Mouse (Mus musculus) retina, adult 2 months (tissue): Measurements from ENCODE around the gene Grb14.

Experiments used
- DNase-seq: peaks from one replicate; pipeline ENCODE4 v3.0.0-alpha.2; 2012; ENCODE audit warnings: low read depth, low spot score

The Grb14 gene

GRCm38 (mm10) chr2:65024887-65025286, at the start of gene Grb14:
Grb14 (minus strand) TSS chr2:65024987.
- DNase-seq, result no peak

GRCm38 (mm10) chr2:65072205-65072604, 47.4 kb upstream of the Grb14 start:
- DNase-seq, result no peak

GRCm38 (mm10) chr2:65053764-65054163, 29.0 kb upstream of the Grb14 start:
- DNase-seq, result no peak

- no peak for DNase-seq
These were observed 27.6 kb upstream of the Grb14 start for GRCm38 (mm10) chr2:65052191-65053012.

- DNase-seq, result no peak
These were observed 26.0 kb upstream of the Grb14 start for GRCm38 (mm10) chr2:65050776-65051175.

GRCm38 (mm10) chr2:65048234-65049017, 23.6 kb upstream of the Grb14 start:
- DNase-seq, result no peak

GRCm38 (mm10) chr2:65038164-65038563, 13.4 kb upstream of the Grb14 start:
- DNase-seq, result no peak

GRCm38 (mm10) chr2:65037546-65037945, 12.8 kb upstream of the Grb14 start:
- DNase-seq, result no peak

GRCm38 (mm10) chr2:65022363-65023240, 2.2 kb downstream of the Grb14 start:
- DNase-seq, result no peak

- DNase-seq, result no peak
These were observed 3.0 kb downstream of the Grb14 start for GRCm38 (mm10) chr2:65021691-65022362.

- DNase-seq, result no peak
These were observed 7.4 kb downstream of the Grb14 start for GRCm38 (mm10) chr2:65017375-65017774.

- no peak for DNase-seq
These were observed 10.2 kb downstream of the Grb14 start for GRCm38 (mm10) chr2:65014552-65014951.

- DNase-seq, result no peak
These were observed 14.7 kb downstream of the Grb14 start for GRCm38 (mm10) chr2:65010105-65010504.

- DNase-seq, result no peak
These were observed 17.4 kb downstream of the Grb14 start for GRCm38 (mm10) chr2:65007396-65007795.

- DNase-seq, result no peak
These were observed 19.7 kb downstream of the Grb14 start for GRCm38 (mm10) chr2:65005044-65005443.

- DNase-seq, result no peak
These were observed 21.4 kb downstream of the Grb14 start for GRCm38 (mm10) chr2:65003433-65003832.

GRCm38 (mm10) chr2:65002631-65003030, 22.2 kb downstream of the Grb14 start:
- no peak for DNase-seq

GRCm38 (mm10) chr2:64995048-64995447, 29.7 kb downstream of the Grb14 start:
- no peak for DNase-seq

- DNase-seq, result no peak
These were observed 35.2 kb downstream of the Grb14 start for GRCm38 (mm10) chr2:64989426-64990187.

GRCm38 (mm10) chr2:64987782-64988181, 37.0 kb downstream of the Grb14 start:
- DNase-seq, result no peak
